Comparison of ENCODE assay signal across 9 mouse cellular contexts in genomic region chr3:53372887-53373286, GRCm38 (mm10).
DNase-seq lines count a peak whose midpoint lies in the region.
"Had no signal": no experiment of that assay in that cellular context is flagged by ENCODE, and none has a peak within 500 bp of the region (broad histone marks: within the 10 kb centered on the region; RNA-seq: fewer than 3 reads in every experiment).

No protein-coding gene starts in this region.

- DNase-seq in cerebellum, postnatal 10 days = peak; percentile 39 to 51
- no peak for DNase-seq in cerebellum, adult 11 months
- peak; percentile 40 for DNase-seq in left cerebral cortex, postnatal 4 days
- DNase-seq in left cerebral cortex, postnatal 25 days (ENCODE audit: low spot score in 2 of 2) = no peak
- peak; percentile 12 for DNase-seq in heart, postnatal 4 days
- DNase-seq in kidney, postnatal 25 days = peak; percentile 42 to 45
- no peak for DNase-seq in adrenal gland, postnatal 4 days (ENCODE audit: low spot score in 2 of 2)
- no peak for DNase-seq in right cerebral cortex, adult 18-20 months
- DNase-seq: B cell, adult 2 months had no signal

- intact Hi-C loops in left cerebral cortex, postnatal 4 days (cut with DNase I) = no loop called here
- intact Hi-C loops in left cerebral cortex, postnatal 25 days (cut with DNase I) = no loop called here

Comparison
In these comparisons a context has a peak if more than half of its experiments do, and no peak if none do; other contexts are left out.
1. DNase-seq: peak in cerebellum, postnatal 10 days (2 of 2), left cerebral cortex, postnatal 4 days (single experiment), heart, postnatal 4 days (single experiment) and kidney, postnatal 25 days (2 of 2); none in cerebellum, adult 11 months (single experiment), left cerebral cortex, postnatal 25 days (0 of 2), adrenal gland, postnatal 4 days (0 of 2) and right cerebral cortex, adult 18-20 months (single experiment).